Comparison of ENCODE assay signal across 10 mouse cellular contexts in the genomic region with DNA sequence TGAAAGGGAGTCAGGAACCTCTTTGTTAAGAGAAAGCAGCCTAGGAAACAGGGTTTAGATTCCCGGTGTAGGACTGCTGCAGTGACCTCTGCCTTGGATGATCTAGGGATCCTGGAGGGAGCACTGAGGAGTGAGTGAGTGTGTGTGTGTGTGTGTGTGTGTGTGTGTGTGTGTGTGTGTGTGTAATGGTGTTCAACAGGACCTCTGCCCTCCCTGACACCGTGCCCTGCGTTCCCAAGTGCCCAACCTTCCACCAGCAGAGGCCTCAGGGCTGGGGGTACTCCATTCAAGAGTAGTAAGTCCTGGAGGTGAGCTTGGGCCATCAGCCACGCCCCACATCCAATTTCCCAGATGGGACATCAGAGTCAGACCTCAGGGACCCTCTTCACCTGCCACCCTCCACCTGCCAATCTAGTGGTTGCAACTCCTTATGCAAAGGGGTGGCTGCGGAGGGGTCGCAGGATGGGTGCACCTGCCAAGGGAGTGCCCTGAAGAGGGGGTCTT. TPM values are rescaled to one million over a fixed set of nuclear protein-coding genes. Genes with fewer than 3 reads are reported as not detected.
DNase-seq lines count a peak whose midpoint lies in the region; ATAC-seq and TF ChIP-seq lines count a peak whose summit lies in the region.
"Had no signal": no experiment of that assay in that cellular context is flagged by ENCODE, and none has a peak within 500 bp of the region (broad histone marks: within the 10 kb centered on the region; RNA-seq: fewer than 3 reads in every experiment).

No protein-coding gene starts in this region.

- 37% methylated on average over 6 of the region's 6 CpGs for WGBS in heart, postnatal 0 days
- 30% methylated on average over 6 of the region's 6 CpGs for WGBS in liver, embryonic 15.5 days (ENCODE audit: insufficient replicate concordance)

- no peak for TF ChIP-seq CTCF in gastrocnemius, adult 2 months (IDR thresholded peaks at IDR 0.05)
- TF ChIP-seq CTCF in ES-Bruce4 (IDR thresholded peaks at IDR 0.05; ENCODE audit: low read depth, low read length): no peak
- TF ChIP-seq CTCF in heart, postnatal 0 days (IDR thresholded peaks at IDR 0.05; ENCODE audit: low read depth): no peak

- TF ChIP-seq POLR2A in ES-Bruce4 (IDR thresholded peaks at IDR 0.05; ENCODE audit: insufficient read depth, low read length): no peak

- peak overlapping the region; percentile 100 for H3K4me2 ChIP-seq in heart, postnatal 0 days (ENCODE audit: low read depth, low read length)
- peak overlapping the region; percentile 69 for H3K4me2 ChIP-seq in liver, embryonic 15.5 days

- peaks cover 3% of the 10 kb centered on the region for H3K27me3 ChIP-seq in ES-Bruce4 (ENCODE audit: control insufficient read depth, insufficient read depth, low read length, poor library complexity, severe bottlenecking)
- peaks cover 5% of the 10 kb centered on the region; the same call in 1 of the 2 replicates for H3K27me3 ChIP-seq in heart, postnatal 0 days (ENCODE audit: control insufficient read depth, insufficient read depth, low read length)
- peaks cover 47% of the 10 kb centered on the region for H3K27me3 ChIP-seq in liver, embryonic 15.5 days

- no peak for DNase-seq in gastrocnemius, adult 2 months
- DNase-seq in gastrocnemius, postnatal 36 days: no peak
- DNase-seq in heart, postnatal 0 days (ENCODE audit: low spot score): no peak
- no peak for DNase-seq in kidney, adult 11 months
- no peak for DNase-seq in right cerebral cortex, adult 2 months (ENCODE audit: low spot score in 2 of 2)
- DNase-seq: adrenal gland, postnatal 36 days had no signal

- H3K4me3 ChIP-seq in gastrocnemius, adult 2 months: peak overlapping the region; percentile 82
- peak overlapping the region; percentile 22 for H3K4me3 ChIP-seq in ES-Bruce4 (ENCODE audit: low read depth, low read length)
- peak overlapping the region; percentile 73 for H3K4me3 ChIP-seq in heart, postnatal 0 days (ENCODE audit: low read depth, low read length)
- peak overlapping the region; percentile 47 for H3K4me3 ChIP-seq in liver, embryonic 15.5 days (replicated peaks)

- H3K36me3 ChIP-seq in ES-Bruce4 (ENCODE audit: control insufficient read depth, insufficient read depth, low read length, poor library complexity, severe bottlenecking): no peaks in the 10 kb centered on the region
- no peaks in the 10 kb centered on the region for H3K36me3 ChIP-seq in heart, postnatal 0 days (replicated peaks; ENCODE audit: control insufficient read depth, insufficient read depth, low read length)
- H3K36me3 ChIP-seq in liver, embryonic 15.5 days (replicated peaks): no peaks in the 10 kb centered on the region

- H3K9me3 ChIP-seq in ES-Bruce4 (replicated peaks; ENCODE audit: control insufficient read depth, insufficient read depth, low read length, poor library complexity, severe bottlenecking): no peaks in the 10 kb centered on the region
- H3K9me3 ChIP-seq in heart, postnatal 0 days (replicated peaks; ENCODE audit: control insufficient read depth, low read length): no peaks in the 10 kb centered on the region
- no peaks in the 10 kb centered on the region for H3K9me3 ChIP-seq in liver, embryonic 15.5 days (replicated peaks)

- peaks cover 4% of the 10 kb centered on the region for H3K4me1 ChIP-seq in ES-Bruce4 (ENCODE audit: control insufficient read depth, insufficient read depth, low read length)
- peaks cover 7% of the 10 kb centered on the region for H3K4me1 ChIP-seq in heart, postnatal 0 days (ENCODE audit: control insufficient read depth, insufficient read depth)
- H3K4me1 ChIP-seq in liver, embryonic 15.5 days (replicated peaks): peaks cover 5% of the 10 kb centered on the region

- ATAC-seq in heart, postnatal 0 days (ENCODE audit: insufficient read depth, low read depth): peak; percentile 7
- ATAC-seq in liver, embryonic 15.5 days (ENCODE audit: insufficient read depth): no peak
- no peak for ATAC-seq in megakaryocyte progenitor cell, adult 5-6 weeks (replicated peaks; ENCODE audit: poor library complexity)

- H3K9ac ChIP-seq in ES-Bruce4 (ENCODE audit: low read depth, poor library complexity, severe bottlenecking): peak overlapping the region; percentile 81
- H3K9ac ChIP-seq in heart, postnatal 0 days (replicated peaks; ENCODE audit: low read depth, low read length): peak overlapping the region; percentile 65; the same call in 1 of the 2 replicates
- no peak overlapping the region for H3K9ac ChIP-seq in liver, embryonic 15.5 days

- intact Hi-C loops in gastrocnemius, adult 2 months (cut with DNase I): no loop called here
- intact Hi-C loops in gastrocnemius, postnatal 36 days (cut with DNase I): no loop called here

- no peak for TF ChIP-seq EP300 in ES-Bruce4 (IDR thresholded peaks at IDR 0.05; ENCODE audit: insufficient read depth, low read depth, low read length)
- no peak for TF ChIP-seq EP300 in heart, postnatal 0 days (IDR thresholded peaks at IDR 0.05; ENCODE audit: low read depth)

- no peak overlapping the region for H3K27ac ChIP-seq in gastrocnemius, adult 2 months
- H3K27ac ChIP-seq in ES-Bruce4 (ENCODE audit: insufficient read depth, low read length): no peak overlapping the region
- no peak overlapping the region for H3K27ac ChIP-seq in heart, postnatal 0 days (ENCODE audit: low read depth)
- no peak overlapping the region for H3K27ac ChIP-seq in liver, embryonic 15.5 days (replicated peaks)
- H3K27ac ChIP-seq: macrophage had no signal

RNA-seq across cellular contexts. Expression of a gene that starts 0.4 kb away (rescaled TPM):
- total RNA-seq in gastrocnemius, adult 2 months (2021): under 1 TPM; 0.33 to 0.67 TPM
- total RNA-seq in gastrocnemius, postnatal 36 days (2021): under 1 TPM; 0.32 to 0.79 TPM
- polyA plus RNA-seq in ES-Bruce4 (2011; ENCODE audit: insufficient read depth, insufficient read length, low read depth, missing spikeins): 1.2 and 2.4 TPM in 2 replicates
- 7.4 and 13.6 TPM in 2 replicates for total RNA-seq in heart, postnatal 0 days (2014; rRNA removed; ENCODE audit: low replicate concordance)
- polyA plus RNA-seq in heart, postnatal 0 days (2015; fragmentation: Nextera tagmentation; extraction: Ambion mirVana): 3.2 and 3.4 TPM in 2 replicates
- 0.08 and 0.26 TPM in 2 replicates for polyA plus RNA-seq in liver, embryonic 15.5 days (2015; fragmentation: Nextera tagmentation; extraction: Ambion mirVana)
- 0.17 and 2.9 TPM in 2 replicates for total RNA-seq in megakaryocyte progenitor cell, adult 5-6 weeks (2015)
- total RNA-seq in megakaryocyte progenitor cell, adult 5-6 weeks (2017): 0.44 TPM in 1 of 2 replicates, not detected in the other

RNA-seq across cellular contexts. Expression of a gene that starts 58.6 kb away (rescaled TPM):
- 1 to 10 TPM; 4.4 to 6.4 TPM for total RNA-seq in gastrocnemius, adult 2 months (2021)
- 1 to 10 TPM; 4.6 to 5.8 TPM for total RNA-seq in gastrocnemius, postnatal 36 days (2021)
- 67.4 and 71.0 TPM in 2 replicates for polyA plus RNA-seq in ES-Bruce4 (2011; ENCODE audit: insufficient read depth, insufficient read length, low read depth, missing spikeins)
- 19.2 and 29.4 TPM in 2 replicates for total RNA-seq in heart, postnatal 0 days (2014; rRNA removed; ENCODE audit: low replicate concordance)
- 41.1 and 42.7 TPM in 2 replicates for polyA plus RNA-seq in heart, postnatal 0 days (2015; fragmentation: Nextera tagmentation; extraction: Ambion mirVana)
- polyA plus RNA-seq in liver, embryonic 15.5 days (2015; fragmentation: Nextera tagmentation; extraction: Ambion mirVana): 1.4 and 1.6 TPM in 2 replicates
- not detected in 2 replicates for total RNA-seq in megakaryocyte progenitor cell, adult 5-6 weeks (2015)
- total RNA-seq in megakaryocyte progenitor cell, adult 5-6 weeks (2017): not detected in 2 replicates
- polyA plus RNA-seq: macrophage had no signal

Comparison
In these comparisons a context has a peak if more than half of its experiments do, and no peak if none do; other contexts are left out.
1. H3K4me3 ChIP-seq: peak in every context shown above with its lines; median percentile 82 in gastrocnemius, adult 2 months; 73 in heart, postnatal 0 days; 47 in liver, embryonic 15.5 days; 22 in ES-Bruce4.
2. RNA of a gene that starts 58.6 kb away (total RNA-seq): 19.2 to 29.4 TPM in heart, postnatal 0 days, 4.4 to 6.4 TPM in gastrocnemius, adult 2 months and 4.6 to 5.8 TPM in gastrocnemius, postnatal 36 days; not detected in megakaryocyte progenitor cell, adult 5-6 weeks; every median in the first group is over 4 times any median in the second.